Comparison of ENCODE assay signal across 16 mouse cellular contexts in the genomic region with DNA sequence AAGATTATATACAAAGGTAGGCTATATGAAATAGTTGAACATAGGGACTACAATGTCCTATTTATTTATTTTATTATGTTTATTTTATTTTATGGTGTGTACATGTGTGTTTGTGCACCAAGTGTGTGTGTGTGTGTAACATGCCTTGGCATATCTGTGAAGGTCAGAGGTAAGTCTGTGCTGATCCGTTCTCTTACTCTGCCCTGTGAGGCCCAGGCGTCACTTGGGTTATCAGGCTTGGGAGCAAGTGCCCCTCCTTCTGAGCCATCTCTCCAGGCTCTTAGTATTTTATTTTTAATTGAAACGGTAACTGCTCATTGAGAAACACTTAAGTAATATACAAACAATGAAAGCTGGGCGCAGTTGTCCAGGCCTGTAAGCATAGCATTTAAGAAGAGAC.
"Had no signal": no experiment of that assay in that cellular context is flagged by ENCODE, and none has a peak within 500 bp of the region (broad histone marks: within the 10 kb centered on the region; RNA-seq: fewer than 3 reads in every experiment).

No protein-coding gene starts in this region.

- H3K36me3 ChIP-seq: intestine, embryonic 15.5 days; kidney, embryonic 15.5 days; lung, embryonic 15.5 days had no signal

- H3K9me3 ChIP-seq: intestine, embryonic 15.5 days; kidney, embryonic 15.5 days; lung, embryonic 15.5 days had no signal

- DNase-seq: kidney, adult 11 months; kidney, adult 8-10 months; kidney, postnatal 10 days; kidney, postnatal 36 days; layer of hippocampus, postnatal 36 days; left cerebral cortex, postnatal 4 days; lung, adult 18-20 months; lung, postnatal 10 days; lung, postnatal 36 days; midbrain, embryonic 14.5 days; thymus, adult 18-20 months; thymus, postnatal 4 days had no signal

- H3K9ac ChIP-seq: intestine, embryonic 15.5 days; kidney, embryonic 15.5 days; lung, embryonic 15.5 days had no signal

- H3K4me1 ChIP-seq: kidney, embryonic 15.5 days; lung, embryonic 15.5 days had no signal

- H3K4me3 ChIP-seq: intestine, embryonic 15.5 days; kidney, embryonic 15.5 days; lung, embryonic 15.5 days had no signal

- H3K27ac ChIP-seq: intestine, embryonic 15.5 days; kidney, embryonic 15.5 days; lung, embryonic 15.5 days had no signal

- H3K27me3 ChIP-seq: intestine, embryonic 15.5 days; kidney, embryonic 15.5 days; lung, embryonic 15.5 days had no signal

- ATAC-seq: intestine, embryonic 15.5 days had no signal

- H3K4me2 ChIP-seq: intestine, embryonic 15.5 days; kidney, embryonic 15.5 days; lung, embryonic 15.5 days; midbrain, embryonic 11.5 days had no signal
